Mouse (Mus musculus): ENCODE results near the gene Slc20a1.

The Slc20a1 gene

GRCm38 (mm10) chr2:129192392-129193150 lies 6.0 kb upstream of the Slc20a1 start:
- DNase-seq = no peak

DNA sequence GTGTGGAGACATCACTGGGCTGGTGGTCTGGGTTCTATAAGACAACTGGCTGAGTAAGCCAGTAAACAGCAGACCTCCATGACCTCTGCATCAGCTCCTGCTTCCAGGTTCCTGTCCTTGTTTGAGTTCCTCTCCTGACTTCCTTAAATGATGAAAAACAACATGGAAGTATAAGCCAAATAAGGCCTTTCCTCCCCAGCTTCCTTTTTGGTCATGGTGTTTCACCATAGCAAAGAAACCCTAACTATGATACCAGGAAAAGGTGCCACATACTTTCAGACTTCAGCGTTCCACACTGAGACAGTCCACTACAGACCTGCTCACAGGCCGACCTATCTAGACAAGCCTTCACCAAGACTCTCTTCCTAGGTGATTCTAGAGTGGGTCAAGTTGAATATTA lies 2.2 kb upstream of the Slc20a1 start:
- no peak for DNase-seq

- DNase-seq = no peak
Measured at GRCm38 (mm10) chr2:129197197-129197596, 1.4 kb upstream of the Slc20a1 start.

GRCm38 (mm10) chr2:129197843-129198435 lies 625 bp upstream of the Slc20a1 start:
- DNase-seq = peak in 1 of 2 experiments; percentile 81

DNA sequence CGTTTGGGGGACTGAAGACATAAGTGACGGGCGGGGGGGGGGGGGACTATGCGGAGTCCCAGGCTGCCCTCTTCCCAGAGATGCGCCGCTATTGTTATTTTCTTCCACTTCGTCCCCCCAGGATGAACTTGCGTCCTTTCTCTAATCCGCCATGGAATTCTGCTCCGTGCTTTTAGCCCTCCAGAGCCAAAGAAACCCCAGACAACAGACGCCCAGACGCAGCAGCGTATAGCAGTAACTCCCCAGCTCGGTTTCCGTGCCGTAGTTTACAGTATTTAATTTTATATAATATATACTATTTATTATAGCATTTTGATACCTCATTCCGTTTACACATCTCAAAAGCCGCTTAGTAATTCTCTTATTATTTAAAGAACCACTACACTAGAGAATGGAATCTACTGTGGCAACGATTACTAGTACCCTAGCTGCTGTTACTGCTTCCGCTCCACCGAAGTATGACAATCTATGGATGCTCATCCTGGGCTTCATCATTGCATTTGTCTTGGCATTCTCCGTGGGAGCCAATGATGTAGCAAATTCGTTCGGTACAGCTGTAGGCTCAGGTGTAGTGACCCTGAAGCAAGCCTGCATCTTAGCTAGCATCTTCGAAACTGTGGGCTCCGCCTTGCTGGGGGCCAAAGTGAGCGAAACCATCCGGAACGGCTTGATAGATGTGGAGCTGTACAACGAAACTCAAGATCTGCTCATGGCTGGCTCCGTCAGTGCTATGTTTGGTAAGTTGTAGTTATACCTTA lies 943 bp downstream of the Slc20a1 start:
- no peak for DNase-seq

DNA sequence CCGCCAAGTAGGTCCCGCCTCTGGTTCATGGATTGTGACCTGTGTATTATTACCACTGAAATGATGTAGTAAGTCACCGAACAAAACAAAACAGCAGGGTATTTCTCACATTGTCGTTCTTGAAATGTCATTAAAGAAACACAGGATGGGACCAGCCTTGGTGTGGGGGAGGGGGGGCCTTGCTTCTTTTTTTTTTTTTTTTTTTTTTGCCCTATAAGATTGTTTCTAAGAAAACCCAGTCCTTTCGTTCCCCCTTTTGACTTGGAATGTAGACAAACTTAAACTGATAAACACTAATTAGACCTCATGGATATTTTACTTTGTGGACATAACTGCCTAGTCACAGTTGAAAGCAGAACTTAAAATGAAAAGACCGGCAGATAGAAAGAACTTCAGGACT lies 6.4 kb downstream of the Slc20a1 start:
- no peak for DNase-seq

- peak; percentile 65 to 69 for DNase-seq
Measured at GRCm38 (mm10) chr2:129206824-129207223, 8.3 kb downstream of the Slc20a1 start.

GRCm38 (mm10) chr2:129208181-129208746 lies 9.7 kb downstream of the Slc20a1 start:
- DNase-seq = no peak

DNA sequence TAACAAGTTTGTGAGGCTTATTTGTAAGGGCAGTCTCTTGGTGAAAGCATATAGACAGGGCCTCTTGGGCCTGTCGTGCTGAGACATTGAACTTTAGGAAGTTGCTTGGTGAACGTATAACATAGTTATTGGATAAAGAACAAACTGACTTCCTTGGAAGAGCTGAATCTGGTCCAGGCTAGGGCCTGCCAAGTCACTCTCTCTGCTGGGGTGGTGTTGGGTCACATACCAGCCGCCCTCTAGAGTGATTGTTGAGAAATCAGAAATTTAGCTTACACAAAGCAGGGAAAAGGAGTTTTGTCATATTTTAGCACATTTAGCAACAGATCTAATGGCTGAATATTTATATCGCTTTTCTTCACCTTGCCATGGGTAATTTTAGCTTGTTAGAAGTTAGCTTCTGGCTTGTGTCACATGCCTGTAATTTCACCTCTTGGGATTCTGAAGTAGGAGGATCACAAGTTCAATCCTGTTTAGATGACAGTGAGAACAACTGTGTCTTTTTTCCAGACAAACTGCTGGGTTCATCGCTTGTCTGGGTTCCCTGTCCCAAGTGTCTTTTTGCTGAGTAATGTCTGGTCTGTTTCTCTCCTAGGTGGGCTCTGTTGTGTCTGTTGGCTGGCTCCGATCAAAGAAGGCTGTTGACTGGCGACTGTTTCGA lies 11.7 kb downstream of the Slc20a1 start:
- peak in 1 of 2 experiments; percentile 30 for DNase-seq

DNA sequence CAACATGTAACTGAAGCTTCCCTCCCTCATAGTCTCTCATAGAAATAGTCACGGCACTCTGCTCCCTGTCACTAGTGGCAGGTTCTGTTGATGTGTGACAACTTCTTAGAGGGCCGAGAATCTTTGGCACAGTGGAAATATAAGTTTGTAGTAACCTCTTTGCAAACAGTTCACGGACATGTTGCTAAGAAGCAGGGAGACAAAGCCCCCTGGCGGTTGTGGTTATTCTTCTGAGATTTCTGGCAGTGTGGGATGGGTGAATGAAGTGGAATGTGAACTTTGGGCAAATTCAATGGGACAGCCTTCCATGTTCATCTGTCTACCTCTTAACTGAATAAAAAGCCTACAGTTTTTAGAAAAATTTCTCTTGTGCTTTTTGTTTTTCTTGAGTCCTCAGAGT lies 12.7 kb downstream of the Slc20a1 start:
- DNase-seq = peak in 1 of 2 experiments; percentile 38

DNA sequence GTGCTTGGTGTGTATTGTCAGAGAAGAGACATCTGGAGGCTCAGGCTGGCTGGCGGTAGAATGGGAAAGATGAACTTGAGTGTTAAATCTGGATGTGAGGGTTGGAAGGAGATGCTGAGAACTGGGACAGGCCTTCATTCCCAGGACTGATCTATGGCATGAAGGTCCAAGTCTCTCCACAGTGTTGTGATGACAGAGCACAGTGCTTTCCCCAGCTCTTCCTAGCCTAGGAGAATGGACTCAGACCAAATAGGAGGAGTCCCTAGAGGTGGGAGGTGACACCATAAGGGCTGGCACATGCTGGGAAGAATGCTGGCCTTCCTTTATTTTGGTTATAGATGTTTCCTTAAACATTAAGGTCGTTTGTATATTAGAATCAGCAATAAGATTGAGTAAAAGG lies 13.4 kb downstream of the Slc20a1 start:
- no peak for DNase-seq

DNA sequence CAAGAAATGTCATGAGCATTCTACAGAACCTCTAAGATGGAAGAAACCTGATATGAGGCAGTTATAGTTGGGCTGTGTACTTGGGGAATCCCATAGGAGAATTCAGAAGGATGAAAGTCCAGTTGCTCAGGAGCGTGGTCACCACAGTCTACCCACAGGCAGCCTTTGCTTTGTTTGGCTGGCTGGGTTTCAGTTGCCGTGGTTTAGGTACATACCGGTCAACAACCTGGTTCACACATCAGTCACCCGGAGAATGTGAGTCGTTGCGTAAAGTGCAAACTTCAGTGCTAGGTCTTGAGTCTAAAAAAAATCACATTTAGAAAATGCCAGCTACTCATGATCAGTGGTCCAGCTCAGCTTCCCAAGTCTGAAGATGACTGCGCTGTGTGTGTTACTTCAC lies 14.0 kb downstream of the Slc20a1 start:
- DNase-seq = peak; percentile 72 to 86

DNA sequence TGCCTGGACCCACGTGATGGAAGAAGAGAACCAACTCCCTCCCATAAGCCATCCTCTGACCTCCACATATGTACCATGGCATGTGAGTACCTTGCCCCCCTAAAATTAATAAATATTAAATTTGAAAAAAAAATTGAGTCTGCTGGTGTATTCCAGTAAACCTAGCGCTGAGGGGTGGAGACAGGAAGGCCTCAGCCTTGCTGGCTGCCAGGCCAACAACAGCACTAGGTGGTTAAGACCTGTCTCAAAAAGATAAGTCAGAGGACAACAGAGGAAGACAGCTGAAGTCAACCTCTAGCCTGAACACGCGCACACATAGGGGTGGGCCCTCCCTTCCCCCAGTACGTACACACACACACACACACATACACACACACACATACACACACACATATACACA lies 16.2 kb downstream of the Slc20a1 start:
- no peak for DNase-seq

GRCm38 (mm10) chr2:129217612-129218185 lies 19.1 kb downstream of the Slc20a1 start:
- no peak for DNase-seq

GRCm38 (mm10) chr2:129218537-129219105 lies 20.1 kb downstream of the Slc20a1 start:
- DNase-seq = no peak

- DNase-seq = no peak
Measured at GRCm38 (mm10) chr2:129221097-129221632, 22.6 kb downstream of the Slc20a1 start.

GRCm38 (mm10) chr2:129224178-129224577 lies 25.6 kb downstream of the Slc20a1 start:
- DNase-seq = no peak

GRCm38 (mm10) chr2:129225251-129225819 lies 26.8 kb downstream of the Slc20a1 start:
- DNase-seq = no peak

GRCm38 (mm10) chr2:129226296-129226851 lies 27.8 kb downstream of the Slc20a1 start:
- no peak for DNase-seq

GRCm38 (mm10) chr2:129227011-129227529 lies 28.5 kb downstream of the Slc20a1 start:
- DNase-seq = no peak

DNA sequence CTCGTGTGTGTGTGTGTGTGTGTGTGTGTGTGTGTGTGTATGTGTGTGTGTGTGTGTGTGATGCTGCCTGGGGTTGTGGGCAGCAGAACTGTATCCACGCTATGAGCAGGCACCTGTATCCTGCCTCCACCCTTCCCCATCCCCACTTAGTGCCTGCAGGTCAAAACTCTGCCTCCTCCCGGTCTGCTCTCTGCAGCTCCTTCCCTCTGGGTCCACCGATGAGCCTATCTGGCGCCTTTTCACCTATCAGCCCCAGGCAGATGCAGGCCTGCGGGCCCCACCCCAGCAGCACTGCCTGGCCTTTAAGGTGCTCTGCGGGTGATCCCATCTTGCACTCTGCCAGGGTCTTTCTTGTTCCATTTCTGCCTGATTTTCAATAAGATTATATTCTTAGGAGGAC lies 29.1 kb downstream of the Slc20a1 start:
- no peak for DNase-seq
